Mouse (Mus musculus) adrenal gland, adult 2 months (tissue): Measurements from ENCODE around the gene Itgbl1. TPM values are rescaled to one million over a fixed set of nuclear protein-coding genes. Genes with fewer than 3 reads are reported as not detected.
A peak's percentile ranks its signal among the peaks of the same experiment; 100 is the strongest.

Experiments used
- DNase-seq: peaks from one replicate; pipeline ENCODE4 v3.0.0; 2021
- polyA plus RNA-seq: library from polyadenylated mRNA; depleted of rRNA; stranded (reverse); fragments of >200 nt; gene quantifications from 2 replicates; pipeline ENCODE4 v1.2.3, GENCODE M21; 2012; rRNA removed
- total RNA-seq, 2 experiments: library from RNA; stranded (reverse); gene quantifications; 2 replicates each; pipeline ENCODE4 v1.2.3; 2021

The Itgbl1 gene
- total and polyA plus RNA-seq, 3 experiments = 1.6 to 4.1 (median 3.9) TPM

GRCm38 (mm10) chr14:123967996-123968395 lies 308.2 kb downstream of the Itgbl1 start:
- DNase-seq = no peak

GRCm38 (mm10) chr14:123990591-123991195 lies 330.9 kb downstream of the Itgbl1 start:
- peak; percentile 50 for DNase-seq

Other genes with a start within 250 kb of the Itgbl1 start
- gene Nalcn, start 32.8 kb upstream of the Itgbl1 start, total RNA-seq = 1 to 10 TPM; 4.8 to 6.3 TPM
- 2.6 and 3.1 TPM in 2 replicates for gene Nalcn, start 32.8 kb upstream of the Itgbl1 start, polyA plus RNA-seq